Mouse (Mus musculus) E14TG2a.4 (cell line): ENCODE data around the gene Apeh.

ENCODE experiments used
- CTCF ChIP-seq: conservative IDR thresholded peaks from 2 replicates; pipeline ENCODE4 v1.5.1; 2014; ENCODE audit warnings: low read length
- NANOG ChIP-seq: IDR thresholded peaks from 2 replicates; pipeline ENCODE4 v1.6.1; 2014; ENCODE audit warnings: borderline replicate concordance, low read length, mixed read lengths

DNA sequence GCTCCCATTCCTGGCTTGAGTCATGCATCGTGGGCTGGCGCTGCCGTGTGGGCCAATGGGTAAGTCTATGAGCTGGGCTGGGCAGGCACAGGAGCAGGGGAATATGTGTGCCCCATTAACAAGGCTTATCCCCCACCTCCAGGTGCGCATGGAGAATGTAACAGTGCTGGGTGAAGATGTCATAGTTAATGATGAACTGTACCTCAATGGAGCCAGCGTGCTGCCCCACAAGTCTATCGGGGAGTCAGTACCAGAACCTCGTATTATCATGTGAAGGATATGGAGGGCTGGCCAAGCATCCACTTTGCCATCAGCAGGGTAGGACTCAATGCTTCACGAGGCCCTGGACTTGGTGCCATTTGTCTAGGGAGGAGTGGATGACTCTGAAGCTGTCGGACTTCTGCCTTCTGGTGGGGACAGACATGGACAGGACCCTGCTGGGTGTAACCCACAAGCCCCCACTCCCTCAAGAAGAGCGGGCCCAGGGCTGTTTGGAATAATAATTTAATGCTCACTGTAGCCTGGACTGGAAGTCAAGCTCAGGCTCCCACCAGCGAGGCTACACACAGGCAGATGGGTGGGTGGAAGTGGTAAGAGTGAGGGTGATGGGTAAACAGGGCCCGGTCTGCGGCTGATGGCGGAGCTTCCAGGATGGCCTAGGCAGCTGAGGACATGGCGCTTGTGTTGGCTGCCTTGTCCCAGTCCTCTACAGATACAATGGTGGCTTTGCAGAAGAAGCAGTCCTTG is 43.0 kb downstream of the Apeh start:
- no peak for TF ChIP-seq CTCF
- no peak for TF ChIP-seq NANOG
